Comparison of ENCODE assay signal across 7 mouse cellular contexts in the genomic region with DNA sequence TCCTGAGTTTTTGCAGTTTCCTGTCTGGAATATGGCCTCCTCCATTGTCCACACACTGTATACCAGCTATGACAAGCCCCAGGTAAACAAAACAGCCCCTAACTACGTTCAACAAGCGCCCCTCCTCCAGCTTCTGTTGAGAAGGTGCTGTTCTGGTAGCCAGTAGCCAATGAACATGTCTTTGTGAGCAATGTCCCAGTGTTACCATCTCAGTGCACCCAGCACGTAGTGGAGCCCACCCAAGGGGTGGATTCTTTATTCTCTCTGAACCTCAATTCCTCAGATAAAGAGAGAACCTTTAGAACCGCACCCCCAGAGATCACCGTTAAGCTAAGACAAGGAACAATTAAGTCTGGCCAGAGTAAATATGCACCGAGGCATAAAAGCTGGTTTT. TPM values are rescaled to one million over a fixed set of nuclear protein-coding genes. Genes with fewer than 3 reads are reported as not detected.
A peak's percentile ranks its signal among the peaks of the same experiment; 100 is the strongest.
DNase-seq lines count a peak whose midpoint lies in the region; ATAC-seq lines count a peak whose summit lies in the region.

No protein-coding gene starts in this region.

- peak overlapping the region; percentile 69 for H3K4me2 ChIP-seq in embryonic facial prominence, embryonic 15.5 days (replicated peaks)
- H3K4me2 ChIP-seq in intestine, embryonic 16.5 days (ENCODE audit: low read depth, low read length), result peak overlapping the region; percentile 85

- no peak for ATAC-seq in embryonic facial prominence, embryonic 15.5 days (ENCODE audit: insufficient number of reproducible peaks, low FRiP score, low TSS enrichment, low read depth)
- peak; percentile 21 for ATAC-seq in intestine, embryonic 16.5 days

- no peaks in the 10 kb centered on the region for H3K9me3 ChIP-seq in embryonic facial prominence, embryonic 15.5 days (replicated peaks)
- no peaks in the 10 kb centered on the region for H3K9me3 ChIP-seq in intestine, embryonic 16.5 days (ENCODE audit: control insufficient read depth, low read length)
- no peaks in the 10 kb centered on the region for H3K9me3 ChIP-seq in midbrain, embryonic 10.5 days (replicated peaks)

- no peaks in the 10 kb centered on the region for H3K36me3 ChIP-seq in embryonic facial prominence, embryonic 15.5 days
- no peaks in the 10 kb centered on the region for H3K36me3 ChIP-seq in intestine, embryonic 16.5 days (ENCODE audit: control insufficient read depth, insufficient read depth, low read length)
- H3K36me3 ChIP-seq in midbrain, embryonic 10.5 days, result peaks cover 28% of the 10 kb centered on the region

- peak overlapping the region; percentile 35 for H3K9ac ChIP-seq in embryonic facial prominence, embryonic 15.5 days
- peak overlapping the region; percentile 87 for H3K9ac ChIP-seq in intestine, embryonic 16.5 days (ENCODE audit: low read depth, low read length)

- peak; percentile 17 for DNase-seq in right cerebral cortex, postnatal 4 days
- no peak for DNase-seq in right cerebral cortex, adult 18-20 months
- no peak for DNase-seq in midbrain, embryonic 10.5 days (ENCODE audit: low spot score)
- DNase-seq in Muller cell, postnatal 12 days (ENCODE audit: inconsistent ontology term), result no peak
- no peak for DNase-seq in ovary, postnatal 14 days (ENCODE audit: low spot score)

- H3K4me3 ChIP-seq in embryonic facial prominence, embryonic 15.5 days (replicated peaks), result peak overlapping the region; percentile 58
- peak overlapping the region; percentile 82 for H3K4me3 ChIP-seq in intestine, embryonic 16.5 days (ENCODE audit: low read length)
- peak overlapping the region; percentile 64 for H3K4me3 ChIP-seq in midbrain, embryonic 10.5 days

- 2% methylated on average over 6 of the region's 6 CpGs for WGBS in embryonic facial prominence, embryonic 15.5 days
- WGBS in intestine, embryonic 16.5 days, result 5% methylated on average over 6 of the region's 6 CpGs
- 4% methylated on average over 6 of the region's 6 CpGs for WGBS in midbrain, embryonic 10.5 days

- H3K27ac ChIP-seq in embryonic facial prominence, embryonic 15.5 days (replicated peaks), result peak overlapping the region; percentile 79
- peak overlapping the region; percentile 68 for H3K27ac ChIP-seq in intestine, embryonic 16.5 days (ENCODE audit: low read length)
- H3K27ac ChIP-seq in midbrain, embryonic 10.5 days (replicated peaks), result peak overlapping the region; percentile 92

- H3K4me1 ChIP-seq in embryonic facial prominence, embryonic 15.5 days, result peaks cover 29% of the 10 kb centered on the region
- H3K4me1 ChIP-seq in intestine, embryonic 16.5 days (ENCODE audit: control insufficient read depth, insufficient read depth, low read length), result peaks cover 33% of the 10 kb centered on the region
- H3K4me1 ChIP-seq in midbrain, embryonic 10.5 days, result peaks cover 45% of the 10 kb centered on the region

- H3K27me3 ChIP-seq in embryonic facial prominence, embryonic 15.5 days, result no peaks in the 10 kb centered on the region
- no peaks in the 10 kb centered on the region for H3K27me3 ChIP-seq in intestine, embryonic 16.5 days (replicated peaks; ENCODE audit: control insufficient read depth, insufficient read depth, low read length)
- no peaks in the 10 kb centered on the region for H3K27me3 ChIP-seq in midbrain, embryonic 10.5 days (ENCODE audit: low read depth, poor library complexity, severe bottlenecking)

RNA-seq across cellular contexts. Expression of gene Gga2, which starts 0.8 kb away (rescaled TPM):
- 87.9 and 95.4 TPM in 2 replicates for polyA plus RNA-seq in embryonic facial prominence, embryonic 15.5 days (2015; fragmentation: Nextera tagmentation; extraction: Ambion mirVana)
- polyA plus RNA-seq in intestine, embryonic 16.5 days (2015; fragmentation: Nextera tagmentation; extraction: Ambion mirVana), result 118 and 132 TPM in 2 replicates
- 81.5 and 90.3 TPM in 2 replicates for polyA plus RNA-seq in midbrain, embryonic 10.5 days (2016; fragmentation: Nextera tagmentation; extraction: Ambion mirVana)

RNA-seq across cellular contexts. Expression of gene Cog7, which starts 38.8 kb away (rescaled TPM):
- 24.4 and 24.8 TPM in 2 replicates for polyA plus RNA-seq in embryonic facial prominence, embryonic 15.5 days (2015; fragmentation: Nextera tagmentation; extraction: Ambion mirVana)
- 22.1 and 25.6 TPM in 2 replicates for polyA plus RNA-seq in intestine, embryonic 16.5 days (2015; fragmentation: Nextera tagmentation; extraction: Ambion mirVana)
- 22.1 and 25.4 TPM in 2 replicates for polyA plus RNA-seq in midbrain, embryonic 10.5 days (2016; fragmentation: Nextera tagmentation; extraction: Ambion mirVana)

RNA-seq across cellular contexts. Expression of gene Ubfd1, which starts 46.7 kb away (rescaled TPM):
- 61.6 and 63.0 TPM in 2 replicates for polyA plus RNA-seq in embryonic facial prominence, embryonic 15.5 days (2015; fragmentation: Nextera tagmentation; extraction: Ambion mirVana)
- 39.5 and 45.3 TPM in 2 replicates for polyA plus RNA-seq in intestine, embryonic 16.5 days (2015; fragmentation: Nextera tagmentation; extraction: Ambion mirVana)
- 64.7 and 65.7 TPM in 2 replicates for polyA plus RNA-seq in midbrain, embryonic 10.5 days (2016; fragmentation: Nextera tagmentation; extraction: Ambion mirVana)

RNA-seq across cellular contexts. Expression of gene Ears2, which starts 46.8 kb away (rescaled TPM):
- polyA plus RNA-seq in embryonic facial prominence, embryonic 15.5 days (2015; fragmentation: Nextera tagmentation; extraction: Ambion mirVana), result 15.2 and 16.1 TPM in 2 replicates
- 19.4 and 20.7 TPM in 2 replicates for polyA plus RNA-seq in intestine, embryonic 16.5 days (2015; fragmentation: Nextera tagmentation; extraction: Ambion mirVana)
- polyA plus RNA-seq in midbrain, embryonic 10.5 days (2016; fragmentation: Nextera tagmentation; extraction: Ambion mirVana), result 18.9 and 19.2 TPM in 2 replicates
